Comparison of ENCODE assay signal across 18 mouse cellular contexts in the genomic region with DNA sequence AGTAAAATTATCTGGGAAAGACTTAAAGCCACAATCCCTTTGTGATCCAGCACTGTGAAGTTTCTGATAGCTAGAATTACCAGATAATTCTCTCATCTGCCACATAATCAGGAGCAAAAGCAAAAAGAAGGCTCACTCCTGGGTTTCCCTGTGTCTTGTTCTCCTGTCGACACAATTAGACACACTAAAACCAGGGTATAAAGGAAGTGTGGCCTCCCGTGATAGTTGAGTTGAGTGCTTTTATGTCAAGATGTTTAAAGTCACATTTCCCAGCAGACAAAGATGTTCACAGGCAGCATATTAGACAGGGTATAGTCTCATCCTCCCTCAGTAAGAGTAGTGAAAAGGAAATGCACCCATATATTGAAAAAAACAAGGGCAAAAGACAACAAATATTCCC.
DNase-seq lines count a peak whose midpoint lies in the region; ATAC-seq lines count a peak whose summit lies in the region.
"Had no signal": no experiment of that assay in that cellular context is flagged by ENCODE, and none has a peak within 500 bp of the region (broad histone marks: within the 10 kb centered on the region; RNA-seq: fewer than 3 reads in every experiment).

No protein-coding gene starts in this region.

- ATAC-seq in midbrain, embryonic 12.5 days (ENCODE audit: low FRiP score, low read depth), result 0 out of 2 replicates have a peak, but pooled peaks have one; percentile 34
- ATAC-seq in midbrain, embryonic 16.5 days, result no peak
- ATAC-seq in midbrain, embryonic 15.5 days (replicated peaks), result 0 out of 2 replicates have a peak, but pooled peaks have one; percentile 25
- ATAC-seq: forebrain, embryonic 13.5 days; forebrain, embryonic 15.5 days; forebrain, postnatal 0 days had no signal

- H3K27ac ChIP-seq in midbrain, embryonic 12.5 days (replicated peaks), result no peak overlapping the region
- no peak overlapping the region for H3K27ac ChIP-seq in midbrain, embryonic 16.5 days (ENCODE audit: low read length)
- H3K27ac ChIP-seq in midbrain, embryonic 15.5 days, result 0 out of 2 replicates have a peak overlapping the region, but pooled peaks have one; percentile 29
- no peak overlapping the region for H3K27ac ChIP-seq in midbrain, embryonic 10.5 days (replicated peaks)
- H3K27ac ChIP-seq: embryonic facial prominence, embryonic 10.5 days; embryonic facial prominence, embryonic 12.5 days; forebrain, embryonic 13.5 days; forebrain, embryonic 15.5 days had no signal

- H3K27me3 ChIP-seq in midbrain, embryonic 12.5 days, result peaks cover 6% of the 10 kb centered on the region; the same call in 1 of the 2 replicates
- no peaks in the 10 kb centered on the region for H3K27me3 ChIP-seq in midbrain, embryonic 16.5 days (ENCODE audit: control insufficient read depth, insufficient read depth, low read depth, low read length)
- no peaks in the 10 kb centered on the region for H3K27me3 ChIP-seq in midbrain, embryonic 15.5 days (replicated peaks)
- H3K27me3 ChIP-seq in midbrain, embryonic 10.5 days (ENCODE audit: low read depth, poor library complexity, severe bottlenecking), result peaks cover 6% of the 10 kb centered on the region; the same call in 1 of the 2 replicates
- H3K27me3 ChIP-seq: embryonic facial prominence, embryonic 12.5 days; forebrain, embryonic 13.5 days; forebrain, embryonic 15.5 days had no signal

- no peak for DNase-seq in midbrain, embryonic 10.5 days (ENCODE audit: low spot score)
- no peak for DNase-seq in ovary, adult 18-20 months (ENCODE audit: low spot score)
- DNase-seq: adrenal gland, adult 2 months; adrenal gland, postnatal 10 days; adrenal gland, postnatal 25 days; cerebellum, adult 11-12 months; cerebellum, adult 2 months; cerebellum, adult 9-10 months; cerebellum, postnatal 10 days; cerebellum, postnatal 25 days; forebrain, postnatal 0 days had no signal

- peaks cover 11% of the 10 kb centered on the region; the same call in 1 of the 2 replicates for H3K4me1 ChIP-seq in midbrain, embryonic 12.5 days
- peaks cover 9% of the 10 kb centered on the region for H3K4me1 ChIP-seq in midbrain, embryonic 16.5 days (ENCODE audit: control insufficient read depth, insufficient read depth, low read length)
- peaks cover 17% of the 10 kb centered on the region for H3K4me1 ChIP-seq in midbrain, embryonic 15.5 days
- H3K4me1 ChIP-seq in midbrain, embryonic 10.5 days, result peaks cover 31% of the 10 kb centered on the region
- H3K4me1 ChIP-seq: embryonic facial prominence, embryonic 12.5 days had no signal

- H3K36me3 ChIP-seq in midbrain, embryonic 12.5 days, result no peaks in the 10 kb centered on the region
- no peaks in the 10 kb centered on the region for H3K36me3 ChIP-seq in midbrain, embryonic 16.5 days (ENCODE audit: control insufficient read depth, insufficient read depth, low read length)
- H3K36me3 ChIP-seq in midbrain, embryonic 15.5 days (replicated peaks), result no peaks in the 10 kb centered on the region
- H3K36me3 ChIP-seq in midbrain, embryonic 10.5 days, result no peaks in the 10 kb centered on the region
- H3K36me3 ChIP-seq: embryonic facial prominence, embryonic 10.5 days; embryonic facial prominence, embryonic 12.5 days; forebrain, embryonic 15.5 days had no signal

- no peak overlapping the region for H3K4me3 ChIP-seq in midbrain, embryonic 12.5 days
- H3K4me3 ChIP-seq in midbrain, embryonic 16.5 days (ENCODE audit: low read depth, low read length), result no peak overlapping the region
- no peak overlapping the region for H3K4me3 ChIP-seq in midbrain, embryonic 15.5 days
- no peak overlapping the region for H3K4me3 ChIP-seq in midbrain, embryonic 10.5 days
- H3K4me3 ChIP-seq: embryonic facial prominence, embryonic 10.5 days; embryonic facial prominence, embryonic 12.5 days; forebrain, embryonic 13.5 days; forebrain, embryonic 15.5 days had no signal

- no peaks in the 10 kb centered on the region for H3K9me3 ChIP-seq in midbrain, embryonic 12.5 days
- H3K9me3 ChIP-seq in midbrain, embryonic 16.5 days (replicated peaks; ENCODE audit: control insufficient read depth, low read length, poor library complexity, severe bottlenecking), result no peaks in the 10 kb centered on the region
- no peaks in the 10 kb centered on the region for H3K9me3 ChIP-seq in midbrain, embryonic 15.5 days
- H3K9me3 ChIP-seq in midbrain, embryonic 10.5 days (replicated peaks), result no peaks in the 10 kb centered on the region
- H3K9me3 ChIP-seq: embryonic facial prominence, embryonic 10.5 days; embryonic facial prominence, embryonic 12.5 days; forebrain, embryonic 13.5 days; forebrain, embryonic 15.5 days had no signal

- no peak overlapping the region for H3K4me2 ChIP-seq in midbrain, embryonic 12.5 days (replicated peaks)
- H3K4me2 ChIP-seq in midbrain, embryonic 16.5 days (ENCODE audit: low read length), result no peak overlapping the region
- no peak overlapping the region for H3K4me2 ChIP-seq in midbrain, embryonic 15.5 days
- H3K4me2 ChIP-seq: embryonic facial prominence, embryonic 12.5 days; forebrain, embryonic 13.5 days; forebrain, embryonic 15.5 days had no signal

- H3K9ac ChIP-seq in midbrain, embryonic 12.5 days (replicated peaks), result no peak overlapping the region
- H3K9ac ChIP-seq in midbrain, embryonic 16.5 days (ENCODE audit: low read depth, low read length), result no peak overlapping the region
- H3K9ac ChIP-seq in midbrain, embryonic 15.5 days, result no peak overlapping the region
- H3K9ac ChIP-seq: embryonic facial prominence, embryonic 12.5 days; forebrain, embryonic 13.5 days; forebrain, embryonic 15.5 days; forebrain, postnatal 0 days had no signal

- 19% methylated on average over 2 of the region's 2 CpGs for WGBS in midbrain, embryonic 12.5 days
- WGBS in midbrain, embryonic 16.5 days, result 15% methylated on average over 2 of the region's 2 CpGs
- 19% methylated on average over 2 of the region's 2 CpGs for WGBS in midbrain, embryonic 15.5 days
- 41% methylated on average over 2 of the region's 2 CpGs for WGBS in midbrain, embryonic 10.5 days
